Mouse (Mus musculus) ES-E14 (cell line): ENCODE measurements around the gene Mogs.

Experiments
- CHD2 ChIP-seq: IDR thresholded peaks from 2 replicates; pipeline ENCODE4 v1.6.1; 2014; ENCODE audit warnings: mild to moderate bottlenecking, low read depth, low read length, inconsistent platforms
- HCFC1 ChIP-seq: IDR thresholded peaks from 2 replicates; pipeline ENCODE4 v1.6.1; 2012; ENCODE audit warnings: low read length, inconsistent platforms, borderline replicate concordance; ENCODE audit not compliant: insufficient read depth
- MAFK ChIP-seq: IDR thresholded peaks from 2 replicates; pipeline ENCODE4 v1.6.1; 2014; ENCODE audit warnings: mild to moderate bottlenecking, low read depth, low read length, inconsistent platforms; ENCODE audit not compliant: insufficient read depth
- ZC3H11A ChIP-seq: IDR thresholded peaks from 2 replicates; pipeline ENCODE4 v1.6.1; 2012; ENCODE audit warnings: low read depth, mild to moderate bottlenecking, inconsistent platforms, low read length, borderline replicate concordance

GRCm38 (mm10) chr6:83161921-83162641 is 46.8 kb downstream of the Mogs start:
- TF ChIP-seq HCFC1 (no peak), CHD2 (no peak), ZC3H11A (no peak), MAFK (no peak)
